Mouse (Mus musculus): ENCODE data around the gene Olfr658. TPM values are rescaled to one million over a fixed set of nuclear protein-coding genes. Genes with fewer than 3 reads are reported as not detected.

Gene Olfr658
- total and polyA plus RNA-seq, 3 experiments, result not detected

DNA sequence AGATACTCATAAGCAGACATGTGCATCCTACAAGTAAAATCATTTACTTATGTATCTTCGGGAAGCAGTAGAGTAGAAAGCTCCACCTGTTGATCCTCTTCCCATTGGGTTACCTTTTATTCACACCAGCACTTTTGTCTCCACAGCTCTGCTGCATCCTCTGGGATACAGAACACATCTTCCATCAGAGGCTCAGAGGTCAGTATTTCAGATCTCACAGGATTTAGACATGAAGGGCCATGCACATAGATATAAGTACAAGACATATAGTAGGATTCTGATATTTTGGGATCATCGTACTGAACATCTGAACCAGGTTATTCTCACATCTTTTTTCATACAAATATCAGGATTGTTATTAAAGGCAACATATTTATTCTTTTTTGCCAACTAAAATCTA lies 39.1 kb upstream of the Olfr658 start, which contains the start of gene Olfr661:
Gene Olfr661 (plus strand): TSS at position 301 of the 400 bp plus-strand sequence.
- no peaks in the 10 kb centered on the region for H3K27me3 ChIP-seq (replicated peaks)
- no peaks in the 10 kb centered on the region for H3K36me3 ChIP-seq (replicated peaks in 1 of 2; ENCODE audit: control insufficient read depth in 1 of 2, insufficient read depth in 1 of 2, low read length in 1 of 2)
- TF ChIP-seq KAT2A (IDR thresholded peaks at IDR 0.05; ENCODE audit: insufficient replicate concordance, low read length), result no peak
- TF ChIP-seq ZKSCAN1 (IDR thresholded peaks at IDR 0.05; ENCODE audit: borderline replicate concordance, low read depth, low read length), result no peak
- TF ChIP-seq CHD2 (IDR thresholded peaks at IDR 0.05; ENCODE audit: low read length), result no peak
- TF ChIP-seq MXI1 (IDR thresholded peaks at IDR 0.05; ENCODE audit: low read depth, low read length), result no peak
- no peak for TF ChIP-seq MAZ (IDR thresholded peaks at IDR 0.05; ENCODE audit: low read depth, low read length)
- no peak for TF ChIP-seq CHD1 (IDR thresholded peaks at IDR 0.05; ENCODE audit: low read depth, low read length)
- TF ChIP-seq JUND (conservative IDR thresholded peaks at IDR 0.05; ENCODE audit: low read depth, low read length), result no peak
- no peak for TF ChIP-seq MAX (IDR thresholded peaks at IDR 0.05; ENCODE audit: low read length)
- no peak for TF ChIP-seq SIN3A (IDR thresholded peaks at IDR 0.05; ENCODE audit: low read length)
- no peak for TF ChIP-seq MYC (IDR thresholded peaks at IDR 0.05; ENCODE audit: low read depth, low read length)
- no peak for TF ChIP-seq POLR2A (IDR thresholded peaks at IDR 0.05; ENCODE audit: low read depth, low read length)
- TF ChIP-seq POLR2AphosphoS2 (IDR thresholded peaks at IDR 0.05; ENCODE audit: low read depth, low read length), result no peak
- no peak for TF ChIP-seq HCFC1 (IDR thresholded peaks at IDR 0.05; ENCODE audit: low read depth, low read length)
- TF ChIP-seq TCF12 (IDR thresholded peaks at IDR 0.05; ENCODE audit: low read depth, low read length), result no peak
- TF ChIP-seq USF2 (conservative IDR thresholded peaks at IDR 0.05; ENCODE audit: low read depth, low read length), result no peak
- TF ChIP-seq BHLHE40 (IDR thresholded peaks at IDR 0.05; ENCODE audit: low read depth, low read length), result no peak
- TF ChIP-seq MEF2A (IDR thresholded peaks at IDR 0.05; ENCODE audit: borderline replicate concordance, low read depth, low read length), result no peak
- TF ChIP-seq ZC3H11A (IDR thresholded peaks at IDR 0.05; ENCODE audit: low read depth, low read length), result no peak
- in situ Hi-C loops (cut with MboI; ENCODE audit: low pct_ligation_motif_present, low pct_unique_long_range_greater_than_20kb, low sequenced_read_pairs) (no loop called here), dilution Hi-C loops (cut with MboI; ENCODE audit: extremely low pct_ligation_motif_present, extremely low pct_unique_long_range_greater_than_20kb, low sequenced_read_pairs) (no loop called here)
- no peak for DNase-seq (ENCODE audit: extremely low read depth)
- H3K4me3 ChIP-seq (replicated peaks in 1 of 3; ENCODE audit: low read depth in 2 of 3, low read length in 2 of 3, poor library complexity in 1 of 3), result no peak within 1 kb of the TSS
- H3K9ac ChIP-seq (ENCODE audit: insufficient read depth, low read depth), result no peak within 1 kb of the TSS
- H3K9me3 ChIP-seq (replicated peaks; ENCODE audit: low read length), result no peaks in the 10 kb centered on the region
- H3K27ac ChIP-seq (ENCODE audit: insufficient read depth, low read depth), result no peak within 1 kb of the TSS
- H3K79me2 ChIP-seq (replicated peaks; ENCODE audit: control insufficient read depth, extremely low read depth, insufficient read depth, poor library complexity, severe bottlenecking), result no peaks in the 10 kb centered on the region
- no peaks in the 10 kb centered on the region for H3K4me1 ChIP-seq (ENCODE audit: control insufficient read depth in 1 of 2, insufficient read depth in 2 of 2)
- no peak within 1 kb of the TSS for H3K4me2 ChIP-seq (ENCODE audit: insufficient read depth, low read depth, poor library complexity, severe bottlenecking)

DNA sequence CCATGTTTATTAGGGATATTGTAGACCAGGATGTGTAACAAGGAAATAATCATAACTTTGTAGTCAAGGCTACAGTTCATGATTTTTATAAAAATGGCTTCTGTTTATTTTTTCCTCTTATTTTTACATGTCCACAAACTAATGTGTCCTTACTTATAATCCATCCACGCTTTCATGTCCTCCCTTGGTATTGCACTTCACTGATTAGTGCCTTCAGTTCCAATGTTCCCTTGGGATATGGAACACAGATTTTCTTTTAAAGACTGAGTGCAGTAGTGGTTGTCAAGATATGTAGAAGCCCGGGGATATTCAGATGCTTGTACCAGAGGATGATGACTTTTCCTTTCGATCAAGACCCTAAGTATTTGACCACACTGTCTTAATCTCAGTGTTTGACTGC lies 19.3 kb upstream of the Olfr658 start, which contains the start of gene Olfr659:
Gene Olfr659 (plus strand): TSS at position 301 of the 400 bp plus-strand sequence.
- dilution Hi-C loops (cut with MboI; ENCODE audit: extremely low pct_ligation_motif_present, extremely low pct_unique_long_range_greater_than_20kb, low sequenced_read_pairs), result no loop called here
- DNase-seq (ENCODE audit: extremely low read depth), result no peak
- no peaks in the 10 kb centered on the region for H3K79me2 ChIP-seq (replicated peaks; ENCODE audit: control insufficient read depth, extremely low read depth, insufficient read depth, poor library complexity, severe bottlenecking)
- TF ChIP-seq UBTF (IDR thresholded peaks at IDR 0.05; ENCODE audit: low read depth, low read length) (no peak), CHD2 (IDR thresholded peaks at IDR 0.05; ENCODE audit: low read length) (no peak), TBP (conservative IDR thresholded peaks at IDR 0.05; ENCODE audit: low read depth, low read length) (no peak), MEF2A (IDR thresholded peaks at IDR 0.05; ENCODE audit: borderline replicate concordance, low read depth, low read length) (no peak), MAX (IDR thresholded peaks at IDR 0.05; ENCODE audit: low read length) (no peak), SMC3 (IDR thresholded peaks at IDR 0.05; ENCODE audit: low read depth, low read length) (no peak), MXI1 (IDR thresholded peaks at IDR 0.05; ENCODE audit: low read depth, low read length) (no peak), IRF4 (IDR thresholded peaks at IDR 0.05; ENCODE audit: low read depth, low read length) (no peak), ZMIZ1 (IDR thresholded peaks at IDR 0.05; ENCODE audit: low read depth, low read length) (no peak), SIN3A (IDR thresholded peaks at IDR 0.05; ENCODE audit: low read length) (no peak), EP300 (IDR thresholded peaks at IDR 0.05; ENCODE audit: low read length) (no peak), CHD1 (IDR thresholded peaks at IDR 0.05; ENCODE audit: low read depth, low read length) (no peak)
- H3K4me3 ChIP-seq (replicated peaks in 1 of 3; ENCODE audit: low read depth in 2 of 3, low read length in 2 of 3, poor library complexity in 1 of 3), result no peak within 1 kb of the TSS
- no peaks in the 10 kb centered on the region for H3K36me3 ChIP-seq (replicated peaks in 1 of 2; ENCODE audit: control insufficient read depth in 1 of 2, insufficient read depth in 1 of 2, low read length in 1 of 2)
- peaks cover 0 to 10% of the 10 kb centered on the region in 2 experiments; a peak in 1 of 4 replicates for H3K4me1 ChIP-seq (ENCODE audit: control insufficient read depth in 1 of 2, insufficient read depth in 2 of 2)
- H3K27ac ChIP-seq (ENCODE audit: insufficient read depth, low read depth), result no peak within 1 kb of the TSS
- H3K27me3 ChIP-seq (replicated peaks), result no peaks in the 10 kb centered on the region
- H3K9me3 ChIP-seq (replicated peaks; ENCODE audit: low read length), result no peaks in the 10 kb centered on the region
- H3K9ac ChIP-seq (ENCODE audit: insufficient read depth, low read depth), result no peak within 1 kb of the TSS
- in situ Hi-C loops (cut with MboI; ENCODE audit: low pct_ligation_motif_present, low pct_unique_long_range_greater_than_20kb, low sequenced_read_pairs), result no loop called here
- H3K4me2 ChIP-seq (ENCODE audit: insufficient read depth, low read depth, poor library complexity, severe bottlenecking), result no peak within 1 kb of the TSS

Measured in CH12.LX (cell line).